Mouse (Mus musculus): ENCODE results near the gene Ispd.

Gene Ispd

GRCm38 (mm10) chr12:36471411-36471810 is 90.2 kb downstream of the Ispd start:
- DNase-seq (ENCODE audit: low spot score) = no peak

GRCm38 (mm10) chr12:36474171-36474570 is 92.9 kb downstream of the Ispd start:
- no peak for DNase-seq (ENCODE audit: low spot score)

- no peak for DNase-seq (ENCODE audit: low spot score)
Measured at GRCm38 (mm10) chr12:36475269-36475668, 94.0 kb downstream of the Ispd start.

- DNase-seq (ENCODE audit: low spot score) = no peak
Measured at GRCm38 (mm10) chr12:36476476-36476875, 95.2 kb downstream of the Ispd start.

DNA sequence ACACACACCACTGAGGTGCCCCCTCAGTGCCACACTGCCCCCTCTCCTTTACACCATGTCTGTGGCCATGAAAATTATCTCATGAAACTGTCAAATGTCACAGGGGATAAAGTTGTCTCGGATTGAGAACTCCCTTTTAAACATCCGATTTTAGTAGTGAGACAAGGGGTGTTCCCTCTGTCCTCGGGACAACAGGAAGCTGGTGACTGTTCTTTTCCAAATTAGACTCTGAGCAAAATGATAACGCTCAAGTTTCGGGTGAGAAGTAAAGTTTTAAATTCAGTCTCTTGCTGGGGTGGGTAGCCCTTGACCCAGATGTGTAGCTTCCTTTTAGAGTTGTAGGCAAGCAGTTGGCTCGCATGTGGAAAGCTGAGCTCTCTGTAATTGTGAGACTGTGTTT is 96.3 kb downstream of the Ispd start:
- DNase-seq (ENCODE audit: low spot score) = no peak

DNA sequence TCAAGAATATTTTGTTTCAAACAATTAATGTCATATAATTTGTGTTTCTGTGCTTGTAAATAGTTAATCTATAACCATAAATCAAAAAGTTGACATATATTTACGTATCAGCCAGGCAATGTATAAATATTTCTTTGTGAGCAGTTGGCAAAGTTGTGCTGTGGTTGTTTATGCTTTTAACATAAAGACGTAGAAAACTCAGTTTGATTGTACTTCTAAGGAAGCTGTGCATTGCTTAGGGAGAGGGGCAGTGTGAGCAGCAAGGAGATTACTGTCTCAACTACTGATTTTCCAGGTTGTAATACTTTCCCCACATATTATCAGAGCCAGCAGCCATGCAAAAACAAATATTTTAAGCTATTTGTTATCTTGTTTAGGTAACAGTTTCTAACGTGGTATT is 96.7 kb downstream of the Ispd start:
- DNase-seq (ENCODE audit: low spot score) = no peak

- DNase-seq (ENCODE audit: low spot score) = no peak
Measured at GRCm38 (mm10) chr12:36481742-36482141, 100.5 kb downstream of the Ispd start.

- DNase-seq (ENCODE audit: low spot score) = no peak
Measured at GRCm38 (mm10) chr12:36483346-36483745, 102.1 kb downstream of the Ispd start.

DNA sequence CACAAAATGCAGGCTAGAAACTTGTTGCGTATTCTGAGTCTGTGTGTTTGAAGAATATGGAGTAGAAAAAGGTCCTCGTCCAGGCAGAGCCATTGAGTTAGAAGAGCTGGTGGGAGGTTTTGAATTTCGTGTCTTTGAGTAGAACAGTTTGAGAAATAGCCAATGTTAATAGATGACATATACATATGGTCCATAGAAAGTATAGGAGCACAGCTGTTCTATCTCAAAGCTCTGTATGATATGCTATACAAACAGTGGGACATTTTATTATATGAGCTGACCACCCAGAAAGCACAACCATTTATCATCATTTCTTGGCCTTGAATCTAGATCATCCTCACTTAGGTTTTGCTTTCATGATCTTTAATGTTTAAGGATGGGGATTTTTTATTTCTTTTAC is 116.3 kb downstream of the Ispd start:
- no peak for DNase-seq (ENCODE audit: low spot score)

DNA sequence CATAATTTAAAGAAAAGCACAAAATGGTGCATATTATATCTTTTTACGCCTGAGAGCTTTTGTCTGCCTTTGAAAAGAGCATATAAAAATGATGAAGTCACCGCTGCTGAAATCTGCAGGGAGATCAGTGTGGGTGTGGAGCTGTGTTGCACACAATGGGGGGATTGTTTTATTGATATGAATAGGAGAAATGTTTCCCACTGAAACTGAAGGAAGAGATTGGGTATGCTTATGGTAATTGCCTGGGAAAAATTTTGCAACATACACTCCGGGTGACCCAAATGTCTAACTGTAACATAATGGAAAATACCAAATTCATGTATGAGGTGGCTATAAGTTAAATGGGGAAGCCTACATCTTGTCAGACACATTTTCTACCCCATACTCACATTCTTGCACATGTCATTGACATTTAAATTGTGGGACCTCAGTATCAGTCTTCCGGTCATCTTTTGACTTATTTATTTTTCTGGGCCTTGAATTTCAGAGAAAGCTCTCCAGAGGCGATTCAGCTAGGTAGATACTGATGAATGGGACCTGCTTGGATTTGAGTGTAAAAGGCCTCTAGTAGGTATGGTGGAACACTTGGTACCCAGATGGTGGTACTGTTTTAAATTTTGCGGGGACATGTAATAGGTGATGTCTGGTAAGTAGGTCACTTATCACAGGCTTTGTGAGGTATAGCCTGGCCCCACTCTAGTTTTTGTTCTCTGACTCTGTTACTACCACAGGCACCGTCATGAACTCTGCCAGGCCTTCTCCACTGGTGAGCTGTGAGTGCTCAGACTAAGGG is 126.1 kb downstream of the Ispd start:
- DNase-seq (ENCODE audit: low spot score) = no peak

DNA sequence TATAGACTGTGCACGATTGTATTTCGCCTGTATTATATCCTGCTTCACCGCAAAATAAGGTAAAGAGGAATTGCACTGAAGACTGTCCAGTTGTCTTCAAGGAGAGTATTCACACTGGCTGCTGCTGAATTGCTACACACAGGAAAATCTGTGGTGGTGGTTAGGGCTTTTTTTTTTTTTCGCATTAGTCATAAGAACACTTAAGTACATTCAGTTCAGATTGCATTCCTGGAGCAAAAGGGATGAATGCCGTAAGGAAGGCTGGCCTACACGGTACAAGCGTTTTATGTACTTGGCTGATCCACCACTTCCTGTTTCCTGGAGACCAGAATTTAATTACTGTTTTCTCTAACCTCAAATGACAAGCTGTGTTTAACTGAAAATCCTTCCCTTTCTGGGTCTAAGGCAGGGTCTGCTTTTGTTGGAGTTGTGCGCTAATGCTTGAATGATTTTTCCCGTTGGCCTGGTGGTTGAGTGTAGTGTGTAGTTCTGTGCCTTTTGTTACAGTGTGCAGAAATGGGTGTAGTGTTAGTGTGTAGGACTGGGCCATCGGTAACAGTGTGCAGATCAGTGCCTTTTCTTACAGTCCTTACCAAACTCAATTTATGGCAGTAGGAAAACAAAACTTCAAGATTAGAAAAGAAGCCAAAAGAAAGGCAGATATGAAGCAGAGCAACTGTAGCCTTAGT is 128.8 kb downstream of the Ispd start:
- DNase-seq (ENCODE audit: low spot score) = no peak

DNA sequence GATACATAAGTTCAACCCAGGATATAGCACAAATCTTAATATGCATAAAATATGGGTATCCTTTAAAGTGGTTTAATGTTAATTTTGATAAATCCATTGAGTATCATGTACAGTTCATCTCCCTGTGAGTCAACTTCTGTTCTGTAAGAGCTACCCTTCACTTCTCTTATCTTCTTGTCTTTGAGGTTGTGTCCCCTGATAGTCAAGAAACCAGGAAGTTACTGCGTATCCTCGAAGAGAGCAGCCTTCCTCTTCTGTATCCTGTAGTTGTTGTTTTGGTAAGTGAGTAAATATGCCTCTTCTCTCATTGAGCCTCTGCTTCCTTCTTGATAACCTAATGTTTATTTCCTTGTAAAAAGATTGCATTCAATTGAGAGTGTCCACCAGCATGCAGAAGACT is 140.5 kb downstream of the Ispd start:
- DNase-seq (ENCODE audit: low spot score) = no peak

GRCm38 (mm10) chr12:36523515-36523914 is 142.3 kb downstream of the Ispd start:
- DNase-seq (ENCODE audit: low spot score) = no peak

GRCm38 (mm10) chr12:36530920-36531319 is 149.7 kb downstream of the Ispd start:
- no peak for DNase-seq (ENCODE audit: low spot score)

DNA sequence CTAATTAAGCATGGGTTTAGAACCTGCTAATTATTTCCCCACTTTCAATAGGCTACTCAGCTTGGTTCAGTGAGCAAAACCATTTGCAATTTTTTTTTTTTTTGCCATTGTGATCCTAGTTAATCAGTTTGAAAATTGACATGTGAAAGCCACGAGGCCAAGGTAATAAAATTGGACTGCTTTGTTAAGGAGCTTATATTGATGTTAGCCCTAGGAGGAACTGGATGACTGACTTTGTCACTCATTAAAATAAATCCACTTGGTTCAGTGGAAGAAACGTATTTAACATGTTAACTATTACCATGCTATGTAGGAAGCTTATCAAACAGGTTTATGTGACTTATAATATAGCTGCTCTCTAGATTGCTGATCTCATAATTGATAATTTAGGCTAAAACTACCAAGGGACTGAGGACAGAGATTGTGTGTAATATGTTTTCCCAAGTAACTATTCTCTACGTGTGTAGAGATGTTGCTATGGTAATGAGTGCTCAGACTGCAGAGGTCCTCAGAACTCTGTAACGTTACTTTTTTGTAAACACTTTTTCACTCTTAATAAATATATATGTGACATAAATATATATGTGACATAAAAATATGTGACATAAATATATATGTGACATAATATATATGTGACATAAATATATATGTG is 150.3 kb downstream of the Ispd start:
- no peak for DNase-seq (ENCODE audit: low spot score)

DNA sequence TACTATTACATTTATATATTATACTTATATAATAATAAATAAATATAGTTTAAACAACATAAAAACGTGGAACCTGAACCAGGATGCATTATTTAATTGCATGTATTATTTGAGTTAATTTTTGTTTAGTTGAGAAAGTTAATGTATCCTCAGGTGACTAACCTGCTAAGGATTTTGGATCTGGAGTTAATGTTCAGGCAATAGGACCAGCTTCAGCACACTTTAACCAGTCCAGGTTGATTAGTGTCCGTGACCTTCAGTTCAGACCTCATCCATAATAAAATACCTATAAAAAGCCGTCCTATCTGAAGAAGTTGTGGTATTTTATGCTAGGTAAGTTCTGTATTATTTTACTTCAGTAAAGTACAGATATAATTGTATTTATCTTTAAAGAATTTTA is 151.3 kb downstream of the Ispd start:
- DNase-seq (ENCODE audit: low spot score) = no peak

GRCm38 (mm10) chr12:36533160-36533900 is 152.1 kb downstream of the Ispd start:
- DNase-seq (ENCODE audit: low spot score) = no peak

DNA sequence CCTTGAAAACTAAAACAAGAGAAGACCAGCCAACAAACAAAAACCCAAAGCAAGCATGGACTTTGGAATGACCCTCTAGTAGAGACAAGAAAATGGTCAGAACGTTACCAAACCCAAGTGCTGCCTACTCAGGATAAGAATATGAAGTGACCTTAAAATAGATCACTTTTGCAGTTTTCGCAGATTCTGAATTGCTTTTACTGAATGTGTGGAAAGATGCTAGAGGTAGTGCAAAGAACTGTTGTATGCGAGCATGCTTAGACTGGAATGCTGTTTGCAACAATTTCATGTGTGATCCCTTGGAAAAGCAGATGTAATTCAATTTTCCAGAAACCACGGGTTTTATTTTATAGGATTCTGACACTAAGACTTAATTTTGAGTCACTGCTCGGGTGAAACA is 153.3 kb downstream of the Ispd start:
- no peak for DNase-seq (ENCODE audit: low spot score)

- DNase-seq (ENCODE audit: low spot score) = no peak
Measured at GRCm38 (mm10) chr12:36545318-36545717, 164.1 kb downstream of the Ispd start.

DNA sequence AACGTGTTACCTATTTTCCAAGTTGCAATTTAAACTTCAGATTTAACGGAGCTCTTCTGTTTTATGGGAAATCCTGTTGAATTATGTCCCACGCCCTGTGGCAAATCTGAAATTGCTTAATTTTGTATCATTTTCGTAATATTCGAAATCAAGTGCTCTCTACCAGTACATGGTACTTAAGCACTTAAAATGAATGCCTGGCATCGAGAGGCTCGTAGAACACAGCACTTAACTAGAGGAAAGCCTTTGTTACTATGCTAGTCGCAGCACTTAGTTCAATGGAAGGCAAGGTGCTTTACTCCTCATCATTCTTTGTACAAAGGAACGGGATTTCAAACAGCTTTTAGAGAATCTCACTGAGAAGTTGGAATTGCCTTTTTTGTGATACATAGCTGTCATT is 168.2 kb downstream of the Ispd start:
- DNase-seq (ENCODE audit: low spot score) = no peak

- DNase-seq (ENCODE audit: low spot score) = no peak
Measured at GRCm38 (mm10) chr12:36554697-36555096, 173.4 kb downstream of the Ispd start.

DNA sequence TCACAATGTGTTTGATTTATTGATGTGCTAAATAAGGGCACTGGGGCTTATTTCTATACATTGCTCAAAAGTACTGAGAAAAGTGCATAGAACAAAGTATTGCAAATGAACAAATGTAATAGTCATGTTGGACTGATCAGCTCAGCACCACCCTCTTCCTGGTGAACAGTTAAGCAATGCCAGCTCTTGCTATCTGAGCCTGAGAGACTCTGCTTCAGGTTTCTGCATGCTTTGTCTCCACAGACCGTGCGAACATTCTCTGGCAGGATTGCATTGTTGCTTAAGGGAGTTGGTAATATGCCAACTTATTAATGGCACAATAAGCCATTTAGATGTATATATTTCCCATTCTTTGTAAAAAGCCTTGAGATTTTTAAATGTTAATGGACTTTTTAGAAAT is 182.9 kb downstream of the Ispd start:
- DNase-seq (ENCODE audit: low spot score) = no peak

- no peak for DNase-seq (ENCODE audit: low spot score)
Measured at GRCm38 (mm10) chr12:36566974-36567373, 185.7 kb downstream of the Ispd start.
